Mouse (Mus musculus) T-helper 1 cell (primary cell): ENCODE data around the gene Thoc6.

Experiments used
- in situ Hi-C: fragments of 300-600 bp; cut with MboI, MseI; formaldehyde crosslinking; loops from one replicate; pipeline ENCODE4 v1.15.1; 2025; ENCODE audit warnings: high pct_unique_total_duplicates

Gene Thoc6

DNA sequence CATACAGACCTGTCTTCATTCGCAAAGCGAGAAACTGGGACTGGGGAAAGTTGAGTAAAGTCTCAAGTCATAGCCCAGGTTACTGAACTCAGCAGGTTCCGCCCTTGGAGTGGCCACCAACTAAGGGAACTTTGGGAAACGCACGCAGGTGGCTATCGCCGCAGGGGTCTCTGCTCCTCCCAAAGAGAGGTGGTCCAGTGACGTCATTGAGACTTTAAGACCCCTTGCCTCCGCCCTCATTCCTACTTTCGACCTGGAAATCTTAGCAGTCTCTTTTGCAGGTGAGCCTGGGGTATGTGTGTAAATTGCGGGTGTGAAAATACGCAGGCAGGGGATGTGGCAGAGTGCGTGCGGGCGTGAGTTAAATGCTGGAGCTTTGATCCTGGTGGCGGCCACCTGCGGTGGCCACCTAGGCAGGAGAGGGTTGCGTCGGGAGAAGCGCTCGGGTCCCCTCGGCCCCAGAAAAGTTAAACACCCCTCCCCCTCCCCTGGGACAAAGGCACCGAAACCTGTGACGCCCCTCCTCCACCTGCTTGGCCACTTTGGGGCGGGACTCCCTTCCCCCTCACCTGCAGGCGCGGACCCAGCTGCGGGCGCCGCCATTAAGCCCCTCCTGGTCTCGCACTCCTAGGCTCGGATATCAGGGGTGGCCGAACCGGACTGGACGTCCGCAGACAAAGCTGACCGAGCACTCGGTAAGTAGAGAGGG, 5.6 kb upstream of the Thoc6 start, which contains the start of gene Cldn6:
TSS of gene Cldn6 (plus strand) at position 123 of the 709 bp plus-strand sequence.
- in situ Hi-C loops: no loop called here

DNA sequence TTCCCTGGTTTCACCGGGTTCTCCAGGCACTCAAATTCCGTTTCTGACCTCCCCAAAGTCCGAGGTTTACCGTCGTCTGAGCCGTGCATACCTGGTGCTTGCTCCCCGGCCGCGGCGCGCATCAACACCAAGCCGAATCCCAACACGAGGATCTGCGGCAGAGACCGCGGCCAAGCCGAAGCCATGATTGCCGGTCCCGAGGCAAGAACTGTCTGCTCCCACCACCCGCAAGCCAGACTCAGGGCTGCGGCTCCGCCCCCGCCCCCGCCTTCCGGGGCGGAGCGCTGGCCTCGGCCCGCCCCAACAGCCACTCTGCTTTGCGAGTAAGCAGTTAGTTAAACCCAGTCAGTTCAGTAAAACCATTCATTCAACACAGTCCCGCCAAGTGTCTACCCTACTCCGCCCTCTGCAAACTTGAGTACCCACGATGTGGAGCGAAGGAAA, 3.6 kb upstream of the Thoc6 start, which contains the start of gene Tnfrsf12a:
TSS of gene Tnfrsf12a (minus strand) at position 233 of the 444 bp plus-strand sequence.
- in situ Hi-C loops: no loop called here

DNA sequence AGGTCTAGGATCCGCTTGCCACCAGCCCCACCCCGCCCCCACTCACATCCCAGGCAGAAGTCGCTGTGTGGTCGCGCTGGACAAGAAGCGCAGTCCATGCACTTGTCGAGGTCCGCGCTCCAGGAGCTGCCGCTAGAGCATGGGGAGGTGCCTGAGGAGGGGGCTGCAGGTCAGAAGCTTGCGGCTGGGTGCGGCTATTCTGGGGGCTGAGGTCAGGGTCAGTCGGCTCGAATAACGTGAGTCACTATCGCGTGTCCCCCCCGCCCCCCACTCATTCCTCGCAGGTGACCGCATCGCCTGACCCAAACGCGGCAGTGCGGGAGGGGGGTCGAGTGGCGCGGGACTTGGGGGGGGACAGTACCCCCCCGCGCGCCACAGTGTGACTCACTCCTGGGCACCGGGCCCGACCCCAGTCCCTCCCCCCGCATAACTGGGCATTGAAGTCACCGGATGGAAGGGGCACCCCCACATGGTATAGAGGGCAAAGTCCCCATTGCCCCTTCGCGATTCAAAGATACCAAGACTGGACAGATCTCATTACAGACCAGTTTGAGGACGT, 2.9 kb upstream of the Thoc6 start:
- in situ Hi-C loops: no loop called here

DNA sequence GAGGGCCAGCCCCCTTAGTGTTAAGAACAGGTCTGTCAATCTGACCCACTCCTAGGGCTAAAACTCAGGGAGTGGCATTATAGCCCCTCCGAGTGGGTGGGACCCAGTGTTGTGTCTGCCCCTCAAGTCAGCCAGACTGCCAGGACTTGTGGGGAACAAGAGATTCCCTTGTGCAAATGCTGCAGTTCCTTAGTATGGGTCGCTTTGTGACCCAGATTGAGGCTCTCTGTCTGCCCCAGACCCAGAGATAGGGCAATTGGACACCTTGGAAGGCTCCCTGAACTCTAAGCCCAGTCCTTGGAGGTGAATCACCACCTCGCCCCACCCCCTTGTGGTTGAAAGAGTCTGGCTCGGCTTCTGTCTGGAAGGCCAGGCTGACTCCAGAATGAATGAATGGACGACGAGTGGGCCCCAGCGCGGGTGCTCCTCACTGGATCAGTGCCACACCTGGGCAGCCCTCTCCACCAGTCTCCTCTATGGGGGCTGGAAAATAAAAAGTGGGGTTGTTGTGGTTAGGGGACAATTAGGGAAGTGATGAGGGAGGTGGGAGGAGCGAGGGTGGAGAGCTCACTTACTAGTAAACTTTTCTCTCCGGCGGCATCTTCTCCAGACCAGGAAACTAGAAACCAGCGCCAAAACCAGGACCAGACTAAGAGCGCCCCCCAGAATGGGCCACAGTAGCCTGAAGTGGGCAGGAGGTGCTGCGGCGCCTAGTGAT, 2.0 kb upstream of the Thoc6 start:
- in situ Hi-C loops: no loop called here

DNA sequence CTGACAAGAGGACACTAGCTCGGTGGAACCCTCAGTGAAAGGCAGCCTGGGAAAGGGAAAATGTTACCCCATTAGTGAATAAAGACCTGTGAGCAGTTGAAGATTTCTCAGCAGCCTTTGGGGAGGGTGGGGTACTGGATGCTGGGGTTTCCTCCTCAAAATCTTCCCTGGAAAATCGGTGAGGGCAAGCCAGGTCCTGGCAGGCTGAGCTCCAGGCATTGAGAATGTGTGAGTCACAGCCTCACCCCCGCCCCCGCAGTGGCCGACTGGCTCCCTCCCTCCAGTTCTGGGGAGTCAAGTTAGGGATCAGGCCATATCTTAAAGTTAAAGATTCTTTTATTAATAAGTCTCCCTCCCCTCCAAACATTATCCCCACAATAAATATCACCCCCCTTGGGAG, 1.4 kb upstream of the Thoc6 start:
- in situ Hi-C loops: no loop called here

- in situ Hi-C loops: loop anchor here (5.0 kb wide), 1 partner anchor 33 kb away; no protein-coding TSS in a partner anchor
Observed at GRCm38 (mm10) chr17:23674271-23674952, 730 bp upstream of the Thoc6 start.

DNA sequence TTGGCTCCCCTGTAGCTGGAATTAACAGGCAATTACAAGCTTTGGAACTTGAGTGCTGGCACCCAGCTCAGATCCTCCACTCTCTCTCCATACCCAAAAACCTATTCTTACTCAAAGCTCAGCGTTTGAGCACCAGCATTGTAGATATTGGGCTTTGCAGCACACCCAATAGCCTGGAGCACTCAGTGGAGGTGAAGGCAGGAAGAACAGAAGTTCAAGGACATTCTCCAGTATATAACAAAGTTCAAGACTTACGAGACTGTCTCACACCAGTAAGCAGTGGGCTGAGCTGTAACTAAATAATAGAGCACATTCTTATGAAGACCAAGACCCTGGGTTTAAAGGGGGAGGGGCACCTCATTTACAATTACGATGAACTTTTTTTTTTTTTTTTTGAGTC, 921 bp downstream of the Thoc6 start:
- in situ Hi-C loops: loop anchor here (5.0 kb wide), 1 partner anchor 35 kb away; no protein-coding TSS in a partner anchor

DNA sequence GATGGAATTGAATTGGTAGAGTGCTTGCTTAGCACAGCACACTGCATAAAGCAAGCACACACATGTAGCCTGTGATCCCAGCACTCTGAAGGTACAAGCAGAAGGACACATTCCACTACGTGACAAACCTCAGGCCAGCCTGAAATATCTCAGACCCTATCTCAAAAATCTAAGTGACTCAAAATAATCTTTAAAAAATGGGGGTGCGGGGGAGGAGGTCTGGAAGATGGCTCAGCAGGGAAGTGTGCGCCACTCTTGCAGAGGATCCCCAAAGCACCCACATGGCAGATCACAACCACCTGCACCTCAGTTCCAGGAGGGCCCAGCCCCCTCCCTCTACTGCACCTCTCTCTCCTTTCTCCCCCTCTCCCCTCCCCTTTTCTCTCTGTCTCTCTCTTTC, 2.2 kb downstream of the Thoc6 start:
- in situ Hi-C loops: loop anchor here (5.0 kb wide), 1 partner anchor 36 kb away; no protein-coding TSS in a partner anchor

DNA sequence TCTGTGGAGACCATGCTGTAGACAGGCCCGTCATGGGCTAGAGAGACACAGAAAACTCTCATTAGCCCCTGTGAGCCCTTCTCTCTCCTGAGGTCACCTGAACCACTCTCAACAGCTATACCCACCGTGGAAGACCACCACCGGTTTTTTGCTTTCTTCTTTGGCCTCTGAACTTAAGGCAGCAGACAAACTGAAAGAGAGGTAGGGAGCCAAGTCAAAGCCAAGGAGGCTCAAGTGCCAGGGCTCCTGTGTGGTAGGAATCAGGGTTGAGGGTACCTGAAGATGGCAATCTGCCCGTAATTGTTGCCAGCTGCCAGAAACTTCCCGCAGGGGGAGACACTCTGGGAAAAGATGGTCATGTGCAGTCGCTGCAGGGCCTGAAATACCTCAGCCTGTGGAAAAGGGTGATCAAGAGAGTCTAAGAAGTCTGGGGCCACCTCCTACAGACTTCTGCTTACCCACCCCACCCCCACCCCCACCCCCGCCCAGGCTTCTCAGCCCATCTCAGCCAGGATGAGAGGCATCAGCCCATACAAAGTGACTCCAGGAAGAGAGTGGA, 3.1 kb downstream of the Thoc6 start:
- in situ Hi-C loops: loop anchor here (5.0 kb wide), 1 partner anchor 37 kb away; no protein-coding TSS in a partner anchor

DNA sequence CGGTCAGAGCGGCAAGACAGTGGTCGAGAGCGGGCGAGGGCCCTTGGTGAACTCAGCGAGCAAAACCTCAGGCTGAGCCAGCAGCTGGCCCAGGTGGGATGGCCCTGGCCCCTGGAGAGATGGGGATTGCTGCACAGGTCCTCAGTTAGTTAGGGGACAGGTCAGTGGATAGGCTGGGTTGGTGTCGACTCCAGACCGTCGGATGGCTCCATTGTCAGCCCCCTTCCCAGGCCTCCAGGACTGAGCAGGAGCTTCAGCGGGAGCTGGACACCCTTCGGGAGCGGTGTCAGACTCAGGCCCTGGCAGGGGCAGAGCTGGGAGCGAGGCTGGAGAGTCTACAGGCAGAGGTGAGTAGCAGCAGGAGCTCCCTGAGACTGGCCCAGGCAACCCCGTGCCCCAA, 8.2 kb downstream of the Thoc6 start:
- in situ Hi-C loops: no loop called here

- in situ Hi-C loops: no loop called here
Observed at GRCm38 (mm10) chr17:23664556-23665021, 9.1 kb downstream of the Thoc6 start.

DNA sequence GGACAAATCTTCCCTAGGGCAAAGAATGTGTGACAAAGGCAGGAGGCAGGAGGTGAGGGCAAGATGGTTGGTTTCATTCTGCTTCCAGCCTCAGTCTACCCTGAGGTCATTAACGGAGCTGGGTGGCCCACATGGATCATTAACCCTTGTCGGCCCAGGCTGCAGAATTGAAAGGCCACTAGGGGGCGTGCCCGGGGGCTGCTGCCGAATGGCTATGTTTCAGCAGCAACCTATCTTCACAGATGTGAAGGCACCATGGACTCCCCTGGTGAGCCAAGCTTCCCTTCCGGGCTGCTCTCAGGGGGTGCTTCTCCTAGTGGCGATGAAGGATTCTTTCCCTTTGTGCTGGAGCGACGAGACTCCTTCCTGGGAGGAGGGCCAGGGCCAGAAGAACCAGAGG, 12.2 kb downstream of the Thoc6 start:
- in situ Hi-C loops: no loop called here

DNA sequence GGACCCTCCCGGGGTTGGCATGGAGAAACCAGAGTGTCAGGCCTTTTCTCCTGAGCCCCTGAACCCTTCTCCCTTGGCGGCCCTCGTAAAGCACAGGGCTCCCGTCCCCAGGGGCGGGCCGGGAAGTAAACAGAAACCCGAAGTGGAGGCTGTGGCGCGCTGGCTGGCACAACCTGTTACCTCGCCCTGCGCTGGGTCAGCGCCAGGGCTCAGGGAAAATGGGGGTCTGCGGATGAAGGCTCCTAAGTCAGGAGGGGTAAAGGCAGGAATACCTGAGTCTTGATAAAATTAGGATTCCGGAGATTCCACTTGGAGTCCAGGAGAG, 12.8 kb downstream of the Thoc6 start:
- in situ Hi-C loops: no loop called here

DNA sequence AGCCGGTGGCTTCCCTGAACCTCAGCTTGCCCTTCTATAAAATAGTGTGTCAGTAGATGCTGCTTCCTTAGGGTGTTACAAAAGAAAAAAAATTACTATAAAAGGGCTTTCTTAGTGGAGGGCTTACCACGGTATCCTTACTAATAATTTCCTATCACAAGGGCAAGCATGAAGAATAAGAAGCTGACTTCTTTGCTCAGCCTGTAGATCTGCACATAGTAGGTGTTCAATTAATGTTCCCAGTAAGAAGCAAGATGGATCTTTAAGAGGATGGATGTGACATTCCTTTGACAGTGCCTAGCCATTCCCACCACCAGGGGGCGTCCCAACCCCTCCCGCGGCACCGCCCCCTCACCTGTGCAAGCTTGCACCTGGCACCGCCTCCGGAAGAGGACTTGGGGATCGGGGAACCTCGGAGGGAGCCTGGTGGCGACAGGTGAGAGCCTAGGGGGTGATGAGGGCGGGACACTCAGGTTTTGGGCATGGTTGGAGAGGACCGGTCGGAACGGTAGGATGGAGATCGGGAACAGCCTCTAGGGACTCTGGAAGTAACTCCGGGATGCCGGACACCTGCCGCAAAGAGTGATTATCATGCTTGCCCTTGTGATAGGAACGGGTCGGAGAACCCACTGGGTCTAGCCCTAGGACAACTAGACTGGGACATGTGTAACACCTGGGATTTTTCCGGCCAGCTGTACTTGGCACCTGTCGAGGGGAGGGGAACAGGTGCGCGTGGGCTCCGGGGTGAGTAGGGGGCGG, 13.4 kb downstream of the Thoc6 start, which contains the start of gene Bicdl2:
TSS of gene Bicdl2 (plus strand) at position 390 of the 759 bp plus-strand sequence.
- in situ Hi-C loops: no loop called here

DNA sequence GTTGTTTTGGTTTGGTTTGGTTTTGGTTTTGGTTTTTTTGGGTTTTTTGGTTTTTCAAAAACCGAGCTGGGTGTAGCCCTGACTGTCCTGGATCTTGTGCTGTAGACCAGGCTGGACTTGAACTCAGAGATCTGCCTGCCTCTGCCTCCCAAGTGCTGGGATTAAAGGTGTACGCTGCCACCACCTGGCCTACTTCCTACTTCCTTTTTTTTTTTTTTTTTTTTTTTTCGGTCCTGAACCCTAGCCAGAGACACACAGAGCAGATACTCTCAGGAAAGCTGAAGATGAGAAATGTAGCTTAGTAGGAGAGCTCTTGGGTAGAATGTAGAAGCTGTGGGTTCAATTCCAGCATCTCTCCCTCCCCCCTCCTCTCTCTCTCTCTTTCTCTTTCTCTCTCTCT, 15.2 kb downstream of the Thoc6 start:
- in situ Hi-C loops: no loop called here

DNA sequence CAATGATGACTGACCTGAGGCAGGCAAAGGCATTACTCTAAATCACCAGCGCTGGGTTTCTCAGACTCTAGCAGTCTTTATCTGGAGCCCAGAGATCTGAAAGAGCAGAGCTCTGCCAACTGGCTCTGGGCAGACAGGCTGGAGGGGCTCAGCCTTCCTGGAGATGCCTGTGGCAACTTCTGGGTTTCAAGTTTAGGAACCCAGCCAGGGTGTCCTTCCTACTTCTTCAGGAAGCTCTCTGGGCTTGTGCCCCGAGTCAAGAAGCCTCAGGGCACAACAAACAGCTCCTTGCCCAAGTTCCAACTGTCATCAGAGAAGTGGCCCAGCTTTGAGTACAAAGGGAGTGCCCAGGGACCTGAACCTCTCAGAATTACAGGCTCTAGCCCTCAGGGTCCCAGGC, 19.3 kb downstream of the Thoc6 start:
- in situ Hi-C loops: no loop called here

GRCm38 (mm10) chr17:23654001-23654400, 19.7 kb downstream of the Thoc6 start:
- in situ Hi-C loops: no loop called here

GRCm38 (mm10) chr17:23653324-23653723, 20.4 kb downstream of the Thoc6 start:
- in situ Hi-C loops: no loop called here

GRCm38 (mm10) chr17:23651363-23651762, 22.3 kb downstream of the Thoc6 start:
- in situ Hi-C loops: no loop called here

DNA sequence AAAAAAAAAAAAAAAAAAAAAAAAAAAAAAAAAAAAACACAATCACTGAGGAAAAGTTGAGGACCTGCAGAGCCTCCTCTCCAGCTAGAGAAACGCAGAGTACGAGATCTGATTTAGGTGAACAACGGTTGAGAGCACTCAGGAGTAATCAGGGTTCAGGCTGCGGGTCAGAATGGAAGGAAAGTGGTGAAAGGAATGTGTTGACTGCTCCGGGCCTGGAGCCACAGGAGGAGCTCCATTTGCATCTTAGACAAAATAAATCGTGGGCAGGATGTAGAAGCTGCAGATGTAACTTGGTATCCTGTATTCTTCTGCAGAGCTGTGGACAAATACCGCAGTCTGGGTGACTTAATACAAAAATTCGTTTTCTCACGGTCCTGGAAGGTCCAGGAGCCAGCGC, 27.8 kb downstream of the Thoc6 start:
- in situ Hi-C loops: no loop called here
